Mouse (Mus musculus): ENCODE results near the gene Tubg1.

- TF ChIP-seq CTCF (IDR thresholded peaks at IDR 0.05; ENCODE audit: insufficient read depth, low read length) (no peak), POLR2A (IDR thresholded peaks at IDR 0.05; ENCODE audit: borderline replicate concordance, extremely low read depth, low read depth, low read length) (no peak)
Observed at GRCm38 (mm10) chr11:101175636-101176116, 55.9 kb downstream of the Tubg1 start.
